Mouse (Mus musculus) kidney, embryonic 14.5 days (tissue): ENCODE results near the gene Ralgapa2. TPM values are rescaled to one million over a fixed set of nuclear protein-coding genes. Genes with fewer than 3 reads are reported as not detected.

Experiments used
- ATAC-seq: fragments of 200-750 bp; cut with Nextera tagmentation; 2 replicates; pipeline ENCODE4 v1.8.0; 2017; ENCODE audit warnings: moderate number of reproducible peaks, mild to moderate bottlenecking, moderate TSS enrichment, moderate library complexity; ENCODE audit not compliant: low FRiP score, low TSS enrichment
- H3K27ac ChIP-seq: fragments of 300-500 bp; sonication (generic); 2 replicates; pipeline ENCODE4 v1.5.1; 2014; ENCODE audit warnings: low read depth, mild to moderate bottlenecking, low read length, moderate library complexity, mixed read lengths
- H3K27me3 ChIP-seq: fragments of 300-500 bp; sonication (generic); 2 replicates; pipeline ENCODE4 v1.6.1; 2014; ENCODE audit warnings: mild to moderate bottlenecking, low read length; ENCODE audit not compliant: control insufficient read depth, insufficient read depth
- H3K36me3 ChIP-seq: fragments of 300-500 bp; sonication (generic); 2 replicates; pipeline ENCODE4 v1.6.1; 2014; ENCODE audit warnings: low read length, mixed read lengths; ENCODE audit not compliant: control insufficient read depth, insufficient read depth
- H3K4me1 ChIP-seq: fragments of 300-500 bp; sonication (generic); 2 replicates; pipeline ENCODE4 v1.6.1; 2014; ENCODE audit warnings: low read length, mixed read lengths; ENCODE audit not compliant: control insufficient read depth, insufficient read depth
- H3K4me2 ChIP-seq: fragments of 300-500 bp; sonication (generic); replicated peaks from 2 replicates; pipeline ENCODE4 v1.6.1; 2014; ENCODE audit warnings: low read depth, mild to moderate bottlenecking, low read length
- H3K4me3 ChIP-seq: fragments of 300-500 bp; sonication (generic); 2 replicates; pipeline ENCODE4 v1.5.1; 2014; ENCODE audit warnings: mild to moderate bottlenecking, low read length
- H3K9ac ChIP-seq: fragments of 300-500 bp; sonication (generic); 2 replicates; pipeline ENCODE4 v1.6.1; 2014; ENCODE audit warnings: low read depth, mild to moderate bottlenecking, low read length, moderate library complexity
- H3K9me3 ChIP-seq: fragments of 300-500 bp; sonication (generic); 2 replicates; pipeline ENCODE4 v1.6.1; 2016; ENCODE audit warnings: low read length; ENCODE audit not compliant: control insufficient read depth
- WGBS: fragments of 180-500 bp; shearing (Covaris S2); extraction: QIAGEN DNeasy Blood & Tissue Kit; methylation state at CpG from one replicate; pipeline ENCODE4 v1.1.7; 2014; 5-methylcytosine and 5-hydroxymethylcytosine counted together
- polyA plus RNA-seq: library from polyadenylated mRNA; unstranded; fragments of >200 nt; fragmentation: Nextera tagmentation; extraction: Ambion mirVana; gene quantifications from 2 replicates; pipeline ENCODE4 v1.2.1, GENCODE M21; 2014

Ralgapa2 gene
- polyA plus RNA-seq, 1 experiment from 2014 or later = 8.5 TPM

DNA sequence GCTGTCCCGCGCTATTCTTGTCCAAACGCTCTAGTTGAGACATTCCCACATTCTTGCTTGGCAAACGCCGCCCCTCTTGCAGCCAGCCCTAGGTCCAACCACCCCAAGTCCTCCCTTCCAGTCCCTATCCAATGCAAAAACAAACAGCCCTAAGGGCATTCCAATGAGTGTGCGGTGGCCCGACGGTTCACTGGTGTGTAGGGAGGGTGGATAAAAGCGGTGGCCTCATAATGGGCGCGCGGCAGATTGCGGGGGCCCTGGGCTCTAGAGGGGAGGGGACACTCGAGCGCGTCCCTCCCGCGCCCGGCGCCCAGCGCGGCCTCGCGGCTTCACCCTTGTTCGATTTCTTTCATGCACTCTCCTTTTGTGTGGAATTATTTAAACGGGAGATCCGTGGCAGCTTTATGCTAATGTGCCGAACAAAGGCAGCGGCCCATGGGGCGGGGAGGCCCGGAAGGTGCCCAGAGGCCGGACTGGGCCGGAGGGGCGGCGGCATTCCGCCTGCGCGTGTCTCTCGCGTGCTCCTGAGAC, 293.9 kb downstream of the Ralgapa2 start:
- ATAC-seq = no peak
- peaks cover 80% of the 10 kb centered on the region for H3K27me3 ChIP-seq
- no peaks in the 10 kb centered on the region for H3K36me3 ChIP-seq
- H3K9ac ChIP-seq = peak overlapping the region; percentile 37; the same call in 1 of the 2 replicates
- H3K4me1 ChIP-seq = peaks cover 17% of the 10 kb centered on the region
- H3K27ac ChIP-seq = no peak overlapping the region
- peak overlapping the region; percentile 40 for H3K4me2 ChIP-seq
- peak overlapping the region; percentile 31 for H3K4me3 ChIP-seq
- H3K9me3 ChIP-seq = no peaks in the 10 kb centered on the region
- under 1% methylated on average over 40 of the region's 40 CpGs for WGBS

DNA sequence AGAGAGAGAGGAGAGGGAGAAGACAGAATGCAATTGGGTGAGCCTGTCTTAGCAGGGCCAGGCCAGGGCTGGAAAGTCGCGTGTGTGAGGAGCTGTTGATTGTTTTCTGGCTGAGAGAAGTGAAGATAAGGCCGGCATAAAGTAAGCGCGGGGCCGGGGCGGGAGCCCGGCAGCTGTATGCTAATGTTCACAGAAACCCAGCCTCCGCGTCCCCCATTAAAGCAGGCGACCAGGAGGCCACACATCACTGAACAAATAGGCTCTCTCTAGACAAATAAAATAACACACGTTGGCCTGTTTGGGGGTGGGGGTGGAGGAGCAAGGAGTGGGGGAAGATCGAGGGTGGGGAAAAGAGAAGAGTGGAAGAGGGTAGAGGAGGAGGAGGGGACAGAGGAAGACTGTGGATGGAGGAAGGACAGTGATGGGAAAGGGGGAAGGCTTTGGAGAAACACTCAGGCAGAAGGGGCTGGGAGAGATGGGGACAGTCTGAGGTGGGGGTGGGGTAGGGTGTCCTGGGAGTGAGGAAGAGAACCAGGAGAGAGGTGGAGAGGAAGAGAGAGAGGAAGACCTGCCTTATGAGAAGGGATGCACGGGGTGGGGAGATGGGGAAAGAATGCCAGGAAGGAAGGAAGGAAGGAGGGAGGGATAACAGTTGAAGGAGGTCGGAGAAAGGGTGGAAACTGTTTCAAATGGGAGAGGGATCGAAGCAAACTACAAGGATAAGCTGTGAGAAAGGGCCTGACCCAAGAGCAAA, 294.7 kb downstream of the Ralgapa2 start:
- Histone ChIP-seq H3K9ac (no peak overlapping the region), H3K36me3 (no peaks in the 10 kb centered on the region), H3K4me2 (no peak overlapping the region), H3K4me3 (no peak overlapping the region), H3K9me3 (no peaks in the 10 kb centered on the region), H3K27me3 (peaks cover 72% of the 10 kb centered on the region), H3K4me1 (peaks cover 10% of the 10 kb centered on the region; the same call in 1 of the 2 replicates), H3K27ac (no peak overlapping the region)
- under 1% methylated on average over 16 of the region's 16 CpGs for WGBS
- ATAC-seq = 0 out of 2 replicates have a peak, but pooled peaks have one; percentile 32

DNA sequence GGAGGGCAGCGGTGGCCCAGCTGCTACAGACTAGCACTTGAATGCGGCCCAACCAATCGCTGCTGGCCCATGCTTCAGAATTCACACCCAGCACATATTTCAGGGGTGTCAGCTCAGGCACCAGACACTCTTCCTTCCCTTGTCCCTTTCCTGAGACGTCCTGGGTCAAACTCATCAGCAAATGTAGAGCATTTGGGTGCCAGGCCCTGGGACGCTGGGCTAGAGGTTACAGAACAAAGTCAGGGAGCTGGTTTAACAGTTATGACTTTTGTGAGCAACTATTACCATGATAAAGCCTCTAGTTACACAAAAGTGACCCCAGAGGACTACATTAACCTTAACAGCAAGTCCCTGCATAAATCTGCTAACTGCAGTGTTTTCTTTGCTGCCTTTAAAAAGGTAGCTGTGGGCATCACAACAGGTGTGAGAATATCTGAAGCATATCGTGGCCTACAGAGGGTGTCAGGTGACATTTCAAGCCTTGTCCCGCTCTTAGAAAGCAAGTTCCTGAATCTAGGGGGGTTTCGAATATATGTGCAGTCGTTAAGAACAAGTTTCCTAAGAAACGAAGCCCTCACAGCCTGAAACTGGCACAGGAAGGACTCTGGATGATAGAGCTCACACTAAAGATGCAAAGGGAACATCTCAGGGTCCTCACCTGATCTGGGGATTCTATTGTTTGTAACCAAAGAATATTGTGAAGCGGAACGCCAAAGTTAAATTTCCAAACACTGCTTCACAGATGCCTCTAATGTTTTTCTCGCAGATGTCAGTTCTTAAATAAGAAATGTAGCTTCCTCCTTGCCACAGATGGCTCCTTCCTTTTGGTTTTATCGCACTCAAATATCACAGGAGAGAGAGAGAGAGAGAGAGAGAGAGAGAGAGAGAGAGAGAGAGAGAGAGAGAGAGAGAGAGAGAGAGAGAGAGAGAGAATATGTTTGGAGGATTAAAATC, 295.8 kb downstream of the Ralgapa2 start:
- H3K4me1 ChIP-seq = peaks cover under 1% of the 10 kb centered on the region; the same call in 1 of the 2 replicates
- 9% methylated on average over 14 of the region's 14 CpGs for WGBS
- peaks cover 62% of the 10 kb centered on the region for H3K27me3 ChIP-seq
- no peaks in the 10 kb centered on the region for H3K9me3 ChIP-seq
- ATAC-seq = no peak
- no peak overlapping the region for H3K4me2 ChIP-seq
- H3K36me3 ChIP-seq = no peaks in the 10 kb centered on the region
- H3K9ac ChIP-seq = no peak overlapping the region
- H3K4me3 ChIP-seq = no peak overlapping the region
- no peak overlapping the region for H3K27ac ChIP-seq

DNA sequence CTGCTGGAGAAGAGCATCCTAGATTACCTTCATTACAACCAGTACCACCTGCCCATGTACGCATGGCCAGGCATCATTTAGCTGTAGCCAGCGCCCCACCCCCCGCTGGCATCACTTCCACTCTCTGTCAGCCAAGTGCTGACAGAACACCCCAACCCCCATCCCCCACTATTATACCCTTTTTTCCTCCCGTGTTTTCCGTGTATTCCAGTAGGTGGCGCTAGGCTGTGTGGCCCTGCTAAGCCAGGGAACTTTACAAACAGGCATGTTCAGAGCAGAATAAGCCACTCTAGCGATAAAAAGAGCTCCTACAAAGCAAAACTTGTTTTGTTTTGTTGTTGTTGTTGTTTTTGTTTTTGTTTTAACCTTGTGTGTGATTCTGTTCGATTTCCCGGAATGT, 297.4 kb downstream of the Ralgapa2 start:
- Histone ChIP-seq H3K27ac (no peak overlapping the region), H3K4me1 (no peaks in the 10 kb centered on the region), H3K4me2 (no peak overlapping the region), H3K36me3 (no peaks in the 10 kb centered on the region), H3K9me3 (no peaks in the 10 kb centered on the region), H3K27me3 (peaks cover 48% of the 10 kb centered on the region), H3K4me3 (no peak overlapping the region), H3K9ac (no peak overlapping the region)
- WGBS = 4% methylated on average over 9 of the region's 9 CpGs
- ATAC-seq = 0 out of 2 replicates have a peak, but pooled peaks have one; percentile 19

DNA sequence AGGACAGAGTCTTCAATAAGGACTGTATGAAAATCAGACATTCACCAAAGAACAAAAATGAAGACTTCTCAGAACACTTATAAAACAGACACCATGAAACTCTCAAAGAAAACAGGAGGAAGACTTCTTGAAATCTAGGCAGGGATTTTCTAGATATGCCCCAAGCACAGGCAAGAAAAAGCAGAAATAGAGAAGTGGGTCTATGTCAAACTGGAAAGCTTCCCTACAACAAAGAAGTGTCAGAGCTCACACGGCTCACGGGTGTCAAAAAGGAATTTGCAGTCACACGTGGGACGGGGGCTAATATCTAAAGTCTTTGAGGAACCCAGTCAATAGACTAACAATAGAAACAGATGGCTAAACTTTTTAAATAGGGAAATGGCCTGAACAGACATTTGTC, 301.2 kb downstream of the Ralgapa2 start:
- no peaks in the 10 kb centered on the region for H3K36me3 ChIP-seq
- 23% methylated on average over 4 of the region's 4 CpGs for WGBS
- no peaks in the 10 kb centered on the region for H3K9me3 ChIP-seq
- no peak overlapping the region for H3K9ac ChIP-seq
- H3K4me3 ChIP-seq = no peak overlapping the region
- H3K4me2 ChIP-seq = no peak overlapping the region
- no peaks in the 10 kb centered on the region for H3K4me1 ChIP-seq
- H3K27me3 ChIP-seq = peaks cover 13% of the 10 kb centered on the region; the same call in 1 of the 2 replicates
- ATAC-seq = no peak
- H3K27ac ChIP-seq = no peak overlapping the region

DNA sequence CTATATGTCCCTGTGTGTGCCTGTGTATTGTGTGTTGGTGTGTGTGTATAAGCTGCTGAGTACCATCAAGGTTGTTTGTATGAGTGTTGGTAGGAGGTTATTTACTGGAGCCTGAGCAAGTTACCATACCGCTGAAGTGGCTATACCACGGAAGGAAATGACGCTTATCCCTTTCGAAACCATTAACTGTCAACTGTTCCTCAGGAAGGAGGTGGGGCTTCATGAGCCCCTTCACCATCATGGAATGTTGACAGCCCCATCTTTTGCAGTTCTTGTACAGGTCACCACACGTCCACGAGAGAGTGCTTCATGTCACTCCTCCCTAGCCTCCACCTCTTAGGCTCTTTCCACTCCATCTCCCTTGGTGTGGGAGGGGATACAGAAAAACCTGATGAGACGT, 314.2 kb downstream of the Ralgapa2 start:
- Histone ChIP-seq H3K4me2 (no peak overlapping the region), H3K36me3 (no peaks in the 10 kb centered on the region), H3K4me1 (no peaks in the 10 kb centered on the region), H3K9ac (no peak overlapping the region), H3K4me3 (no peak overlapping the region), H3K27ac (no peak overlapping the region), H3K27me3 (no peaks in the 10 kb centered on the region), H3K9me3 (no peaks in the 10 kb centered on the region)
- 58% methylated on average over 7 of the region's 7 CpGs for WGBS
- no peak for ATAC-seq

DNA sequence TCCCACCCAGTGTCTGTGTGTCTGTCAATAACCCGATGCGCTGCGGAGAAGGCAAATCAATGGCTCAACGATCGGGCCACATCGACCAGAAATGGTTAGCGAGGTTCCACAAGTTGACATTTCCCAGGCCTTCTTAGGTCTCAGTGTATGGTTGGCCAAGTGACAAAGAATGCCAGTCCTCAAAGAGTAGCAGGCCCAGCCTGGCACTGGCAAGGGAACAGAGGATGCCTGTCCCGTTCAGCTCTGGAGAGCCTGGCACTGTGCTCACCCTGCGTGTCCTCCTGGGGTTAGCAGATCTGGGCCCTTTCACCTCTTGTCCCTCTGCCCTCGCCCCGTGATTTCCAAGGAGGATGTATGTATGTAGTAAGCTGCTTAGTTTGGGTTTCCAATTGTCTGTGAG, 316.0 kb downstream of the Ralgapa2 start:
- no peaks in the 10 kb centered on the region for H3K9me3 ChIP-seq
- 95% methylated on average over 11 of the region's 11 CpGs for WGBS
- H3K9ac ChIP-seq = no peak overlapping the region
- H3K27me3 ChIP-seq = no peaks in the 10 kb centered on the region
- no peaks in the 10 kb centered on the region for H3K36me3 ChIP-seq
- H3K4me2 ChIP-seq = no peak overlapping the region
- no peak overlapping the region for H3K27ac ChIP-seq
- no peaks in the 10 kb centered on the region for H3K4me1 ChIP-seq
- H3K4me3 ChIP-seq = no peak overlapping the region
- ATAC-seq = no peak
